Mouse (Mus musculus) cerebellum, adult 9-11 months (tissue): ENCODE results near the gene Ubash3b.

Experiments used
- DNase-seq: peaks from one replicate; pipeline ENCODE4 v3.0.0; 2022

The Ubash3b gene

DNA sequence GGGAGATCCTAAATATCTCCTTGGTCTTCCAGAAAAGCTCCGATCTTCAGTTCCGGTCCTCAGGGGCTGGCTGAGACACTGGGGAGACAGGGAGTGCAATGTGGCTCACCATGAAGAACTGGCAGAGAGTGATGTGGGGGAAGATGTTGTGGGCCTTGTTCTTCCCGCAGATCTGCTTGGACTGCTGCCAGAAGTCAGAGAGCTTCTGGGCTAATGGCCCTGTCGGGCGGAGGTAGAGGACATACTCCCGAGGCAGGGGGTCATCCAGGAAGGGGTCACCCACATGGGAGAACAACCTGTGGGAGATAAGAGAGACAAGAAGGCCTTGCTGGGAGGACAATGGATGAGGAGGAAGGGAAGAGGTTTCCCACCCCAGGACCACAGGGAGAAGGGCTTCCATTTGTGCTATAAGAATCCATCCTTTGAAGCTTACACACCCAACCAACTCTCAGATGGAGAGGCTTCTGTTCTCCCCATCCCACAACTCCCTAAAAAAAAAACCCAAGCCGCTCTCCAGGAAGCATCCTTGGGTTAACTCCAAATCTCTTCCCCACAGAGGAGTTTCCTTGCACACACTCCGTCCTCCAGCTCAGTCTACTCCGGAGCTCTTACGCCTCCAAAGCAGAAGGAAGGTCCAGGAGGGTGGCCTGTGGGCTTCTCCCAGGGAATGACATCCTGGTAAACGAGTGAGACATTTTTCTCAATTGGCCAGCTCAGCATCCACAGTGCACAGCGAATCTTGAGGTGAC, 111.0 kb downstream of the Ubash3b start:
- DNase-seq, result no peak

GRCm38 (mm10) chr9:41049282-41049681, 112.2 kb downstream of the Ubash3b start:
- no peak for DNase-seq

DNA sequence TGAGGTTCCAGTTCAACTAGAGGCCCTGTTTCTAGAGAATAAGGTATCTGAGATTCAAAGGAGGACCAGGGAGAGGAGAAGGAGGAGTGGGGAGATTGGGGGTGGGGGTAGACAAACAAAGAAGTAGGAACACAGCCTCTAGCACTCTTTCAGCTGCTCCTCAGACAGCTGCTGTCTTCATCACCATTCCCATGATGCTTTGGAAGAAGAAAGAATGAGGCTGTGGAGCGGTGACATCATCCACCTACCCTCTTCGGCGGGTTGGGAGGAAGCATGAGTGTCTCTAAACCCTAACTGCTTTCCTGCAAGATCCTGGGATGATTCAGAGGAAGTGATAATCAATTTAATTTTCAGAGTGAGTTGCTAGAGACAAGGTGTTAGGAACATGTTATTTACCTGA, 112.7 kb downstream of the Ubash3b start:
- DNase-seq, result no peak

GRCm38 (mm10) chr9:41048216-41048615, 113.3 kb downstream of the Ubash3b start:
- DNase-seq, result no peak

DNA sequence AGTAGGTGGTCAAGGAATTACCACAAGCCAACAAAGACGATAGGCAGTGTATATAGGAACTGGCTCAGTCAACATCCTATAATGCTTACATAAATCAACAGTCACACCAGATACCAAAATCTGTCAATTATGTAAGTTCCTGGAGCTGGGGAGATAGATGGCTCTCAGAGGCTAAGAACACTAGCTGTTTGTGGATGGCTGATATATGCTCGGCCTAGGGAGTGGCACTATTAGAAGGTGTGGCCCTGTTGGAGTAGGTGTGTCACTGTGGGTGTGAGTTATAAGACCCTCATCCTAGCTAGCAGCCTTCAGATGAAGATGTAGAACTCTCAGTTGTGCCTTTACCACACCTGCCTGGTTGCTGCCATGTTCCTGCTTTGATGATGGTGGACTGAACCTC, 113.8 kb downstream of the Ubash3b start:
- no peak for DNase-seq

- peak; percentile 92 for DNase-seq
Measured at GRCm38 (mm10) chr9:41044626-41045025, 116.9 kb downstream of the Ubash3b start.

- peak; percentile 77 for DNase-seq
Measured at GRCm38 (mm10) chr9:41043641-41044040, 117.9 kb downstream of the Ubash3b start.

GRCm38 (mm10) chr9:41041404-41041803, 120.1 kb downstream of the Ubash3b start:
- DNase-seq, result peak; percentile 27

- DNase-seq, result no peak
Measured at GRCm38 (mm10) chr9:41038150-41038664, 123.3 kb downstream of the Ubash3b start.

DNA sequence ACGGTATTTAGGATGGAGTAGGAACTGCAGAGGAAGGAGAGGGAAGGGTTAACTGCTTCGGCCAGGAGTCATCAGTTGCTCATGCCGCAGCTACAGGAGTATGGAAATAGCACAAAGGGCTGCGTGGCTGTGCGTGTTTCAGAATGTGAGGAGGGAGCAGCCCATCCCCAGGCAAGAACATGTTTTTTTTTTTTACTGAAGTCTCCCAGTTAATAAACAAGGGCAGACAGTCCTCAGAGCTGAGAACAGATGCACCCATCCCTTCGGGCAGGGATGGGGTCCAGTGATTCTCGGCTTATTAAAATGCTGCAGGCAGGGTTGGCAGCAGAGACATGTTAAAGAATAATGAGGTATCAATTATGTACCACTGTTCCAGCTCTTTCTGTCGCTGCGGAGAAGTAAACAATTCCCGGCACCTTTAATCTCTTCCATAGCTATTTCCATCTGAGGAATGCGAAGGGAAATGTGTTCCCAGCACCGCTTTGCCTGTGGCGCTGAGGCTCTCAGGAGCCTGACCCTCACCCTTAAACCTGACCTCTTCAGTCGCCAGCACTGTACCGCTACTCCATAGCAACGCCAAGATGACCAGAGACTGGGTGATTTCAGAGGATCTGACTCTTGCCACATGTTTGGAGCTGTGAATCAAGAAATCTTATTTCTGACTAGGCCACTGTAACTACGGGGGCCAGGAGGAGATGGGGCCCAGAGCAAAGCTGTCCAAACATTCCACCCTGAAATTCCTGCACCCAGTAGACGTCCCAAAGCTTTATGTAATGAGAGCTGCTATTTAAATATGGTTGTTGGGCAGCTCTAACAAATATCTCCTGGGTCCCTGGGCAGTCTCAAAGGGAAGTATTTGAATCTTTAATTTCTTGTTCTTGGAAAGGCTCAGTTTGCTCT, 129.7 kb downstream of the Ubash3b start:
- DNase-seq, result no peak

DNA sequence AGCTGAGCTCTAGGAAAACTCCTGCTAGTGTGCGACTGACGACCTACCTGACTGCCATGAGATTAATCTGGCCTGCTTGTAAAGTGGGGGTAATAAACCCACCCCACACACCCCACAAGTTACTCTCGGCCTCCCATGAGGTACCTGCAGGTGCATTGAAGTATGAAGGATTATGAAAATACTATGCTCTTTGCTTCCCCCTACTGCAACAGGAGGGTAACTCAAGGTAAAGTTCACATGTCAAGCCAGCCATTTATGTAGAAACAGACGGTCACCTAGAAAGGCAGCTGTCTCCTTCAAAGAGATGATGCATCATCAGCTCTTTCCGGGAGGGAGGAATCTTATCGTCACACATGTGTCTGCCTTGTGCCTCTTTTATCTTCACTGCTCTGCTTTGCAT, 131.7 kb downstream of the Ubash3b start:
- no peak for DNase-seq

GRCm38 (mm10) chr9:41028470-41028869, 133.0 kb downstream of the Ubash3b start:
- no peak for DNase-seq

- no peak for DNase-seq
Measured at GRCm38 (mm10) chr9:41021690-41022089, 139.8 kb downstream of the Ubash3b start.

DNA sequence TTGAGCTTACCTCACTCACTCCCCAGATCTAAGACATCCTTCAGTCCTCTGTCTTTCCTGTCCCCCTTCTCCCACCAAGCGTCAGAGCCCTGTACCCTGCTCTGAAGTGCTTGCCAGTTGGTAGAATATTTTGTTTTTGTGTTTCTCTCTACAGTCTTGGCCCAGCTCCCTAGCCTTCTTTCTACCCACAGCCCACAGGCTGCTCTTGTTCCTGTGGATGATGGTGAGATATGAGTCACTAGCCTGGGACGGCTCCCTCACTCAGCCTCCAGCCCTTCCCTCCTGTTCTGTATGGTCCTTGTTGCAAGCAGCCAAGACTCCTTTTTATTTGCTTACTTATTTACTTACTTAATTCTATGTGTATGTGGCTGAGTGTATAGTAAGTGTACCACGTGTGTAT, 141.0 kb downstream of the Ubash3b start:
- no peak for DNase-seq

- no peak for DNase-seq
Measured at GRCm38 (mm10) chr9:41014512-41014911, 147.0 kb downstream of the Ubash3b start.

GRCm38 (mm10) chr9:41012456-41012855, 149.0 kb downstream of the Ubash3b start:
- DNase-seq, result no peak

- no peak for DNase-seq
Measured at GRCm38 (mm10) chr9:41011512-41012436, 149.7 kb downstream of the Ubash3b start.

DNA sequence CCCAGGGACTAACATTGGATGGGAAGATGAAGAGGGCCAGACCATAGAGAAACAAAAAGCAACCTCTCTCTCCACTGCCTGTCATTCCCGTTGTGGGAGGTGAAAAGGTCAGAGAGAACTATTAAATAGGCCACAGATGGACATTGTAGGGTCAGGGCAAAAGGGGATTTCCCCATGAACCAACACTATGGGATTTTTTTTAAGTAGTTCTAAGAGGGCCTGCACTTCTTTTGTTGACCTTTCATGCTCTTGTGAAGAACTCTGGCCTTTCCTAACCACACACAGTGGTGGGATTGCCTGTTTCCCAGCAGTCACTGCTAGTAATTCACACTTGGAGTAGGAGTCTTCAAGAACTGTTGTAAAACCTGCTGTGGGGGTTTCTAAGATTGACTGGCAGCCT, 153.7 kb downstream of the Ubash3b start:
- no peak for DNase-seq

DNA sequence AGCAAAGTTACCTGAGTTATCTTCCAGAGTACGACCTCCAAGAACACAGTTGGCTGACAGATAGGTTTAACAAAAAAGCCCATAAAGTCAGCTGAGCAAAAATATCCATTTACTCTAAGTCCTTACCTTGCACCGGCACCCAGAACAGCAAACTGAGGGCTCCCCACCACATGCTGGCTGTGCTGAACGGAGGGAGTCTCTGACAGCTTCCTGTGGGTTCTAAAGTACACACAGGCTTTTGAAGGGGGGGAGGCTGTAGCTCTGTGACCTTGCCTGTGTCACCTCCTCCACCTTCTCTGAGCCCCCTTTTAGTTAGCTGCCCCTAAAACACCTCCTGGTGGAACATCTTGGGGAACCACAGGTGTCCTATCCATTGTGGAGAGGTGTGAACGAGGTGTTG, 157.1 kb downstream of the Ubash3b start, which contains the start of gene Crtam:
Gene Crtam (minus strand): TSS at position 214 of the 400 bp plus-strand sequence.
- DNase-seq, result no peak

- DNase-seq, result no peak
Measured at GRCm38 (mm10) chr9:40997116-40997779, 164.2 kb downstream of the Ubash3b start.

- DNase-seq, result no peak
Measured at GRCm38 (mm10) chr9:40994075-40994474, 167.4 kb downstream of the Ubash3b start.

- DNase-seq, result no peak
Measured at GRCm38 (mm10) chr9:40991511-40991910, 170.0 kb downstream of the Ubash3b start.
